Mouse (Mus musculus) monocyte, adult 5-6 weeks (primary cell): ENCODE data around the gene Usp24. TPM values are rescaled to one million over a fixed set of nuclear protein-coding genes. Genes with fewer than 3 reads are reported as not detected.

Experiments used
- ATAC-seq: fragments of 153-309, 156-312 bp; replicated peaks from 2 replicates; pipeline ENCODE4 v1.8.0; 2017; ENCODE audit warnings: mild to moderate bottlenecking; ENCODE audit not compliant: low TSS enrichment, insufficient number of reproducible peaks, severe bottlenecking, poor library complexity, low FRiP score
- total RNA-seq: library from RNA; stranded (forward); fragments of 200-1000, 200-491, 200-594 nt; gene quantifications from 3 replicates; pipeline ENCODE4 v1.2.3, GENCODE M21; 2017

Gene Usp24
- total RNA-seq, 1 experiment from 2014 or later: 31.8 TPM

DNA sequence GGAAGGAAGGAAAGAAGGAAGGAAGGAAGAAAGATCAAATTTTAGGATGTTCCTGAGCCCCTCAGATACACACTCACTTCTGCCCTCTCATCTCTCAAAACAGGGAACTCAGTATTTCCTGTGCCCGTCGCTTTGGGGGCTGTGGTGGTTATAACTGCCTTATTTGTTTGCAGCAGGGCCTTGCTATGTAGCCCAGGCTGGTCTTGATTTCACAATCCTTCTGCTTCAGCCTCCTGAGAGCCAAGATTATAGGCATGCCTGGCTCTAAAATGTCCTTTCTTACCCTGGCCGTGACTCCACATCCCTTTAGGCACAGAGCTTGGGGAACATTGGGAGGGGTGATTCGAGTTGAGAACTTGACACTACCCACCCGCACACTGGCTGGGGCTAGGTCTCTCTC, 146.5 kb downstream of the Usp24 start:
- ATAC-seq: no peak

- ATAC-seq: no peak
Observed at GRCm38 (mm10) chr4:106463174-106463801, 147.3 kb downstream of the Usp24 start.

DNA sequence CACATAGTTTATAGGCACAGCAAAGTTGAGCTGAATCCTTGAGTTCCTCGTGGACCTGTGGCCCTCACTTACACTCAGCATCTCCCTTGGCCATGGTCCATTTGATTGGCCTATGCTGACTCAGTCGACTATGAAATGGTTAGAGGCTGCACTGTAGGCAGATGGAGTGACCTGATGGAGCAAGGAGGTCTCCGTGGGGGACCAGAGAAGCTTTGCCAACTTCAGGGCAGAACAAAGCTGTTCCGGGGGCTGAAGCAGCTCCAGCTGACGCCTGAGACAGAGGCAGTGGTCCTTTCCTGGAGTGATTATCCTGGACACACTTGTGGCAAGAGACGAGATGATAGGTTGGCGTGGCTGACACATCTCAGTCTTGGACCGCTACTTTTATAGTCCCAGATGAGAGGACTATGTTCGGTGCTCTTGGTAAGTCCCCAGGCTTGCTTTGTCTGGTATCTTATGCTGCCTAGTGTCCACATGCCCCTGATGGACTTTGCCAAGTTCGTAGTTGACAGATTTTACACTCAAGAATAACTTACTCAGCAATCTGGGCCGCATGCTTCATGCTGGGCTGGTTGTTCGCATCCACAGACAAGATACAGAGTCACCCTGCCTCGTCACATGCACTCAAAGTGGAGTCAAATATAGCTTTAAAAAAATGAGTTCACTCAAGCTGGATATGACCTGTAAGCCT, 151.6 kb downstream of the Usp24 start:
- ATAC-seq: no peak

GRCm38 (mm10) chr4:106470921-106471320, 154.9 kb downstream of the Usp24 start:
- no peak for ATAC-seq

GRCm38 (mm10) chr4:106472335-106472734, 156.3 kb downstream of the Usp24 start:
- no peak for ATAC-seq

DNA sequence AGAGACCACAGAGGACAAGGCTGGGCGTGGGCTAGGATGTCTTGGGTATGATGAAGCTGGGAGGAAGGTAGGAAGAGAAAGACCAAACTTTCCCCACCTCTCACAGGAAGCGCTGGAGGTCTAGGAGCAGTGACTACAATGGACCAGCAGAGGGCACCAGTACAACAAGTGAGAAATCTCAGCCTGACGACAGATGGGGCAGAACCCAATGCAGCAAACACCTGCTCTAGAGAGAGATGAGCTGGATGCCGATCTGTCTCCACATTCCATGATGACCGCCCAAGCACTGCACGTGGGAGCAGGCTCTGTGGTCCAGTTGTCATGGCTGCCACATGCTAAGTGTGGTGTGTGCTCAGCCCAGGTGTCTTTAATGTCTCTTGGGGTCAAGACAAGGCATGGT, 158.2 kb downstream of the Usp24 start:
- peak; percentile 63; the same call in 1 of the 2 replicates for ATAC-seq

GRCm38 (mm10) chr4:106480545-106480944, 164.5 kb downstream of the Usp24 start:
- ATAC-seq: no peak

DNA sequence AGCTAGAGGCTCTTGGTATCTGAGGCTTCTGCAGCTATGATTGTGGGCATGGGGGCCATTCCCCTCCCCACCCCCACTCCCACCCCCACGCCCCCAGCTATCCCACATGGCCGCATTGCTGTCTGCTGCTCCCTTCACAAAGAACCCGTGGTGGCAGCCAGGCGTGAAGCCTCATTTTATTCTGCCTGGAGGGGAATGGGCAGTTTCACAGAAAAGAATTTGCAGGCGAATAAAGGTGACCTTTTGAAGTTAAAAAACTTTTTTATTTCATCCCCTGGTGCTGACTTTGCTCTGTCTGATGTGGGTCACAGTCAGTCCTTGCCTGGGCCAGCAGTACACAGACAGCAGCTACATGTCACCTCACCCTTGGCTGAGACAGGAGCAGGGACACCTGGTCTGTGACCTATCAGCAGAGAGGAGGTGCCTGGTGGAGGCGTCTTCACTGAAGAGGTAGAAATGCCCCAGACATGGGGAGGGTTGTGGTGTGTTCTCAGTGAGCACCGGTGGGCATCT, 167.3 kb downstream of the Usp24 start:
- no peak for ATAC-seq

- no peak for ATAC-seq
Observed at GRCm38 (mm10) chr4:106483831-106484230, 167.8 kb downstream of the Usp24 start.

DNA sequence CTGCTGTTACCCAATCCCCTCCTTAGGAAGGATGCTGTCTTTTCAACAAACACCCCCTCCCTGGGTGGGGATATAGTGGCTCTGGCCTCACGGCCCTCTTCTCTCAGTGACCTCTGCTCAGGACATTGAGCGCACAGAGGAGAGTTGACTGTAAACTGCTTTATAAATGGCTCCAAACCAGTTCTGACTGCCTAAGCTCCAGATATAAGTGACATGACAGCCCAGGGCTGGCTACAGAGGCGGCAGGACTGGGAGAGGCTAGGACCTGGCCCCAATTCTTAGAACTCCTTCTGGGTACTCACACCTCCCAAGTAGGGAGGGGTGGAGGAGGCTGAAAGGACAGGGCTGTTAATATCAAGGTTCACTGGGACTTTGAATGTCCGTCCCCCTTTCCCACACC, 174.6 kb downstream of the Usp24 start:
- ATAC-seq: no peak

Other genes starting within 250 kb of the Usp24 start
- gene Pcsk9, start 148.1 kb downstream of the Usp24 start, total RNA-seq: not detected in 3 replicates
- not detected in 3 replicates for gene Bsnd, start 176.1 kb downstream of the Usp24 start, total RNA-seq
- gene Dhcr24, start 244.8 kb downstream of the Usp24 start, total RNA-seq: 2.5 to 7.5 TPM (median 3.2 TPM) in 3 replicates